Mouse (Mus musculus) heart, embryonic 11.5 days (tissue): ENCODE results near the gene 1700022I11Rik. TPM values are rescaled to one million over a fixed set of nuclear protein-coding genes. Genes with fewer than 3 reads are reported as not detected.

Source experiments
- ATAC-seq: fragments of 200-750 bp; cut with Nextera tagmentation; replicated peaks from 2 replicates; pipeline ENCODE4 v1.8.0; 2017; ENCODE audit warnings: moderate library complexity; ENCODE audit not compliant: insufficient number of reproducible peaks, low FRiP score, low TSS enrichment
- H3K27ac ChIP-seq: fragments of 300-500 bp; sonication (generic); 2 replicates; pipeline ENCODE4 v1.5.1; 2014; ENCODE audit warnings: mild to moderate bottlenecking, low read depth, low read length
- H3K27me3 ChIP-seq: fragments of 300-500 bp; sonication (generic); 2 replicates; pipeline ENCODE4 v1.6.1; 2014; ENCODE audit warnings: mild to moderate bottlenecking, low read length, mixed read lengths; ENCODE audit not compliant: control insufficient read depth, insufficient read depth
- H3K36me3 ChIP-seq: fragments of 300-500 bp; sonication (generic); 2 replicates; pipeline ENCODE4 v1.6.1; 2014; ENCODE audit warnings: mild to moderate bottlenecking, low read length, moderate library complexity, mixed read lengths; ENCODE audit not compliant: control insufficient read depth, insufficient read depth
- H3K4me1 ChIP-seq: fragments of 300-500 bp; sonication (generic); 2 replicates; pipeline ENCODE4 v1.6.1; 2014; ENCODE audit warnings: low read length; ENCODE audit not compliant: control insufficient read depth, insufficient read depth
- H3K4me2 ChIP-seq: fragments of 300-500 bp; sonication (generic); 2 replicates; pipeline ENCODE4 v1.6.1; 2014; ENCODE audit warnings: mild to moderate bottlenecking, moderate library complexity
- H3K4me3 ChIP-seq: fragments of 300-500 bp; sonication (generic); 2 replicates; pipeline ENCODE4 v1.5.1; 2014; ENCODE audit warnings: low read depth, low read length
- H3K9ac ChIP-seq: fragments of 300-500 bp; sonication (generic); 2 replicates; pipeline ENCODE4 v1.6.1; 2014; ENCODE audit warnings: mild to moderate bottlenecking, low read depth, low read length, moderate library complexity
- H3K9me3 ChIP-seq: fragments of 300-500 bp; sonication (generic); replicated peaks from 2 replicates; pipeline ENCODE4 v1.6.1; 2016; ENCODE audit warnings: low read length; ENCODE audit not compliant: control insufficient read depth
- WGBS: fragments of 180-500 bp; shearing (Covaris S2); extraction: QIAGEN DNeasy Blood & Tissue Kit; methylation state at CpG from one replicate; pipeline ENCODE4 v1.1.7; 2014; ENCODE audit not compliant: insufficient replicate concordance; 5-methylcytosine and 5-hydroxymethylcytosine counted together
- polyA plus RNA-seq: library from polyadenylated mRNA; unstranded; fragments of >200 nt; fragmentation: Nextera tagmentation; extraction: Ambion mirVana; gene quantifications from 2 replicates; pipeline ENCODE4 v1.2.1, GENCODE M21; 2014

The 1700022I11Rik gene
- polyA plus RNA-seq, 1 experiment from 2014 or later, result 0.36 TPM

DNA sequence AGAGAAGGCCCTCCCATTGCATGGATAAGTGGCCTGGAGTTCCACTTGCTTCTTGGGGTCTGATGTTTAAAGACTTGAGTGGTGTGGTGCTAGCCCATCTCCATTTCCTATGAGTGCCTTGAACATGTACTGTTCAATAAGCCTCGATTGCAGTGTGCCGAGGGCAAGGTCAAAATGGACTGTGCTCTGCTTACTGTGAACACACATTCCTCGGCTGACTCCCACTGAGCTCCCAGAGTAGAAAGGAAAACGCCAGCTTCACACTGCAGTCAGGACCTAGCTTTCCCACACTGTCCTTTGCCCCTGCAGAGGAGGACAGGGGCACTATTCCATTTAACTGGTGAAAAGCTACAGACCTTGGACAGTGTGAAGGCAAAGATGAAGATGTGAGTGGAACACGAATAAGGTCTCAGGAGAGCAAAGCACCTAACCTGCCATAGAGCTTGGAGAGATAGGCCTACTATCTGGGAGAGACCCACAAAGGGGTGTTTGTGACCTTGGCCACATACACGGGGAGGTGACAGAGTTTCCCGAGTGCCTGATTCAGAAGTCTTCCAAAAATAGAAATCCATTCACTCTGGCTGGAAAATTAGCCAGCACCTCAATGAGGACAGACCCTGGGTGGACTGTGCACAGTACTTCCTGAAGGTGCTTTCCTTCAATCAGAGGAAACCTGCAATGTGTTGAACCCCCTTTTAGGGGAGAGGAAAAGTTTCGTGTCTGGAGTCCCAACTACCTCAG is 37.0 kb upstream of the 1700022I11Rik start:
- Histone ChIP-seq H3K9me3 (no peaks in the 10 kb centered on the region), H3K9ac (no peak overlapping the region), H3K27ac (peak overlapping the region; percentile 86), H3K4me2 (no peak overlapping the region; the same call in 1 of the 2 replicates), H3K4me3 (no peak overlapping the region), H3K27me3 (peaks cover 14% of the 10 kb centered on the region), H3K36me3 (no peaks in the 10 kb centered on the region), H3K4me1 (peaks cover 10% of the 10 kb centered on the region; the same call in 1 of the 2 replicates)
- 0 out of 2 replicates have a peak, but pooled peaks have one; percentile 22 for ATAC-seq
- 39% methylated on average over 8 of the region's 8 CpGs for WGBS

GRCm38 (mm10) chr4:42933630-42934029 is 35.8 kb upstream of the 1700022I11Rik start:
- peak; percentile 49; the same call in 1 of the 2 replicates for ATAC-seq

GRCm38 (mm10) chr4:42941396-42941795 is 28.0 kb upstream of the 1700022I11Rik start:
- no peak for ATAC-seq
- H3K4me2 ChIP-seq, result no peak overlapping the region

More at GRCm38 (mm10) chr4:42933630-42934029, 35.8 kb upstream of the 1700022I11Rik start:
- H3K4me2 ChIP-seq, result peak overlapping the region; percentile 61
- WGBS, result 9% methylated on average over 22 of the region's 22 CpGs
- H3K9me3 ChIP-seq, result no peaks in the 10 kb centered on the region
- 0 out of 2 replicates have a peak overlapping the region, but pooled peaks have one; percentile 39 for H3K9ac ChIP-seq
- 0 out of 2 replicates have a peak overlapping the region, but pooled peaks have one; percentile 26 for H3K4me3 ChIP-seq
- peaks cover 26% of the 10 kb centered on the region for H3K27me3 ChIP-seq
- H3K4me1 ChIP-seq, result peaks cover 10% of the 10 kb centered on the region; the same call in 1 of the 2 replicates
- H3K36me3 ChIP-seq, result no peaks in the 10 kb centered on the region
- H3K27ac ChIP-seq, result no peak overlapping the region

GRCm38 (mm10) chr4:42943341-42943740 is 26.1 kb upstream of the 1700022I11Rik start:
- 68% methylated on average over 5 of the region's 5 CpGs for whole genome bisulfite sequencing
- Histone ChIP-seq H3K27ac (no peak overlapping the region), H3K9ac (no peak overlapping the region), H3K36me3 (no peaks in the 10 kb centered on the region), H3K4me2 (no peak overlapping the region), H3K4me3 (no peak overlapping the region), H3K9me3 (no peaks in the 10 kb centered on the region), H3K4me1 (no peaks in the 10 kb centered on the region), H3K27me3 (peaks cover 53% of the 10 kb centered on the region)
- ATAC-seq, result no peak

More at GRCm38 (mm10) chr4:42941396-42941795, 28.0 kb upstream of the 1700022I11Rik start:
- no peak overlapping the region for H3K4me3 ChIP-seq
- no peaks in the 10 kb centered on the region for H3K9me3 ChIP-seq
- no peaks in the 10 kb centered on the region for H3K4me1 ChIP-seq
- peaks cover 51% of the 10 kb centered on the region for H3K27me3 ChIP-seq
- no peaks in the 10 kb centered on the region for H3K36me3 ChIP-seq
- no peak overlapping the region for H3K9ac ChIP-seq
- 73% methylated on average over 7 of the region's 7 CpGs for WGBS
- no peak overlapping the region for H3K27ac ChIP-seq

GRCm38 (mm10) chr4:42944185-42944584 is 25.2 kb upstream of the 1700022I11Rik start:
- ATAC-seq, result no peak
- Histone ChIP-seq H3K9me3 (no peaks in the 10 kb centered on the region), H3K27me3 (peaks cover 45% of the 10 kb centered on the region), H3K4me2 (no peak overlapping the region), H3K4me1 (peaks cover 5% of the 10 kb centered on the region; the same call in 1 of the 2 replicates), H3K4me3 (no peak overlapping the region), H3K27ac (no peak overlapping the region), H3K36me3 (no peaks in the 10 kb centered on the region), H3K9ac (no peak overlapping the region)
- 75% methylated on average over 9 of the region's 9 CpGs for WGBS

DNA sequence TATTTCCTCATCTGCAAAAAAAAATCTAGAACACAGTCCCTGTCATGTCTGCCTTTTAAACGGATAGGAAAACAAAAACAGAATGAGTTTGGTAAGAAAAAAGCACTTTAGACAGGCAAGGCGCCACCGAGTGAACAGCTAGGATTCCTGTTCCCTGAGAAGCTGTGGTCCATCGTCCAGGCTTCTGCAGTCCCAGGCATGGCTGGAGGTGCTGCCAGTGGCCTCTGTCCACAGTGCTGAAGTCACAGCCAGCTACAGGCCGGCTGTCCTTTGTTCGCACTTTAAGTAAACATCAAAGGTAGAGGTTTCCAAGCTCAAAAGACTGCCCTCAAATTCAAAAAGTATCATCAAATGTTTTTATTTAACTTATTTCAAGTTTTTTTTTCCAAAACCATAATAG is 24.4 kb upstream of the 1700022I11Rik start:
- H3K4me3 ChIP-seq, result no peak overlapping the region
- H3K9ac ChIP-seq, result no peak overlapping the region
- peaks cover 6% of the 10 kb centered on the region; the same call in 1 of the 2 replicates for H3K4me1 ChIP-seq
- H3K4me2 ChIP-seq, result no peak overlapping the region
- H3K27me3 ChIP-seq, result peaks cover 45% of the 10 kb centered on the region
- H3K9me3 ChIP-seq, result no peaks in the 10 kb centered on the region
- H3K27ac ChIP-seq, result no peak overlapping the region
- no peak for ATAC-seq
- 6% methylated on average over 6 of the region's 6 CpGs for WGBS
- H3K36me3 ChIP-seq, result no peaks in the 10 kb centered on the region

GRCm38 (mm10) chr4:42945445-42945844 is 24.0 kb upstream of the 1700022I11Rik start:
- no peak overlapping the region for H3K27ac ChIP-seq
- ATAC-seq, result no peak
- WGBS, result 83% methylated on average over 3 of the region's 3 CpGs
- H3K9ac ChIP-seq, result no peak overlapping the region
- no peaks in the 10 kb centered on the region for H3K9me3 ChIP-seq
- H3K4me3 ChIP-seq, result no peak overlapping the region
- no peak overlapping the region for H3K4me2 ChIP-seq
- no peaks in the 10 kb centered on the region for H3K36me3 ChIP-seq
- peaks cover 41% of the 10 kb centered on the region for H3K27me3 ChIP-seq
- peaks cover 8% of the 10 kb centered on the region for H3K4me1 ChIP-seq

GRCm38 (mm10) chr4:42945952-42946351 is 23.5 kb upstream of the 1700022I11Rik start:
- 6% methylated on average over 5 of the region's 5 CpGs for WGBS
- no peak for ATAC-seq
- H3K27me3 ChIP-seq, result peaks cover 37% of the 10 kb centered on the region
- no peak overlapping the region for H3K4me2 ChIP-seq
- peaks cover 13% of the 10 kb centered on the region for H3K4me1 ChIP-seq
- H3K4me3 ChIP-seq, result no peak overlapping the region
- H3K27ac ChIP-seq, result no peak overlapping the region
- no peak overlapping the region for H3K9ac ChIP-seq
- H3K36me3 ChIP-seq, result no peaks in the 10 kb centered on the region
- H3K9me3 ChIP-seq, result no peaks in the 10 kb centered on the region
